Mouse (Mus musculus) C2C12 (cell line): Measurements from ENCODE around the gene Vmn1r127. TPM values are rescaled to one million over a fixed set of nuclear protein-coding genes. Genes with fewer than 3 reads are reported as not detected.
"Not testable (repeated sequence)": the region's sequence is repeated elsewhere in the genome, so short reads cannot be mapped to it uniquely, and the experiment has no call there.

ENCODE experiments used
- H3K27me3 ChIP-seq: one replicate; pipeline ENCODE4 v1.6.1; 2011; ENCODE audit not compliant: control insufficient read depth, insufficient read depth, insufficient read length
- H3K36me3 ChIP-seq: one replicate; pipeline ENCODE4 v1.6.1; 2011; ENCODE audit not compliant: control insufficient read depth, insufficient read depth
- H3K4me3 ChIP-seq: one replicate; pipeline ENCODE4 v1.5.1; 2011; ENCODE audit warnings: mild to moderate bottlenecking, control low read depth; ENCODE audit not compliant: poor library complexity, insufficient read depth, severe bottlenecking
- H3K79me2 ChIP-seq: one replicate; pipeline ENCODE4 v1.6.1; 2011; ENCODE audit not compliant: control insufficient read depth, insufficient read depth
- H3K79me3 ChIP-seq: one replicate; pipeline ENCODE4 v1.6.1; 2011; ENCODE audit warnings: low read depth, control low read depth
- H3ac ChIP-seq: one replicate; pipeline ENCODE3; 2011; ENCODE audit warnings: low read depth; ENCODE audit not compliant: control insufficient read depth, insufficient read length
- long read RNA-seq, 2 experiments: library from polyadenylated mRNA; unstranded; transcript quantifications; one replicate each; pipeline ENCODE4 v2.0.0; 2019 to 2020
- polyA plus RNA-seq: library from polyadenylated mRNA; unstranded; fragments of >200 nt; fragmentation: generic; extraction: Trizol; gene quantifications from one replicate; pipeline ENCODE4 v1.2.1, GENCODE M21; 2012; ENCODE audit warnings: missing spikeins

The Vmn1r127 gene
- polyA plus RNA-seq: not detected
- long read RNA-seq, experiment 1: 0 reads
- long read RNA-seq, experiment 2: 0 reads

GRCm38 (mm10) chr7:21319761-21320160 is at the start of gene Vmn1r127:
Gene Vmn1r127 (minus strand): TSS chr7:21319861.
- H3K36me3 ChIP-seq, H3K79me3 ChIP-seq, H3K27me3 ChIP-seq, H3K79me2 ChIP-seq, H3K4me3 ChIP-seq, H3ac ChIP-seq: not testable (repeated sequence)

GRCm38 (mm10) chr7:21361191-21361590 is 41.5 kb upstream of the Vmn1r127 start, which contains the start of gene Vmn1r129:
Gene Vmn1r129 (minus strand): TSS chr7:21361291.
- not testable (repeated sequence) for H3K36me3 ChIP-seq, H3K79me3 ChIP-seq, H3K27me3 ChIP-seq, H3K79me2 ChIP-seq, H3ac ChIP-seq, H3K4me3 ChIP-seq

- not testable (repeated sequence) for H3K36me3 ChIP-seq, H3K79me3 ChIP-seq, H3K27me3 ChIP-seq, H3ac ChIP-seq, H3K79me2 ChIP-seq, H3K4me3 ChIP-seq
These were observed 29.4 kb upstream of the Vmn1r127 start, which contains the start of gene Vmn1r128 for GRCm38 (mm10) chr7:21349073-21349472. Gene Vmn1r128 (plus strand): TSS chr7:21349373.

GRCm38 (mm10) chr7:21301367-21301766 is 18.3 kb downstream of the Vmn1r127 start, which contains the start of gene Vmn1r126:
Gene Vmn1r126 (minus strand): TSS chr7:21301467.
- H3K79me3 ChIP-seq, H3K27me3 ChIP-seq, H3K79me2 ChIP-seq, H3K4me3 ChIP-seq, H3ac ChIP-seq, H3K36me3 ChIP-seq: not testable (repeated sequence)

GRCm38 (mm10) chr7:21271879-21272278 is 47.8 kb downstream of the Vmn1r127 start, which contains the start of gene Vmn1r125:
Gene Vmn1r125 (plus strand): TSS chr7:21272179.
- H3K4me3 ChIP-seq, H3K79me3 ChIP-seq, H3K36me3 ChIP-seq, H3ac ChIP-seq, H3K79me2 ChIP-seq, H3K27me3 ChIP-seq: not testable (repeated sequence)

Other genes with a start within 250 kb of the Vmn1r127 start
- gene Vmn1r121, start 221.3 kb downstream of the Vmn1r127 start, polyA plus RNA-seq: not detected
- gene Vmn1r122, start 185.7 kb downstream of the Vmn1r127 start, polyA plus RNA-seq: not detected
- gene Vmn1r123, start 157.7 kb downstream of the Vmn1r127 start, polyA plus RNA-seq: not detected
- gene Gm5157, start 129.4 kb downstream of the Vmn1r127 start, polyA plus RNA-seq: not detected
- gene Vmn1r124, start 59.2 kb downstream of the Vmn1r127 start, polyA plus RNA-seq: not detected
- not detected for gene Vmn1r125, start 47.7 kb downstream of the Vmn1r127 start, polyA plus RNA-seq
- gene Vmn1r126, start 18.4 kb downstream of the Vmn1r127 start, polyA plus RNA-seq: not detected
- not detected for gene Vmn1r128, start 29.5 kb upstream of the Vmn1r127 start, polyA plus RNA-seq
- gene Vmn1r129, start 41.4 kb upstream of the Vmn1r127 start, polyA plus RNA-seq: not detected
- gene Gm6882, start 112.9 kb upstream of the Vmn1r127 start, polyA plus RNA-seq: not detected
- not detected for gene Vmn1r130, start 191.9 kb upstream of the Vmn1r127 start, polyA plus RNA-seq
- not detected for gene Vmn1r131, start 226.2 kb upstream of the Vmn1r127 start, polyA plus RNA-seq